Mouse (Mus musculus): ENCODE measurements around the gene Wwox.

The Wwox gene

DNA sequence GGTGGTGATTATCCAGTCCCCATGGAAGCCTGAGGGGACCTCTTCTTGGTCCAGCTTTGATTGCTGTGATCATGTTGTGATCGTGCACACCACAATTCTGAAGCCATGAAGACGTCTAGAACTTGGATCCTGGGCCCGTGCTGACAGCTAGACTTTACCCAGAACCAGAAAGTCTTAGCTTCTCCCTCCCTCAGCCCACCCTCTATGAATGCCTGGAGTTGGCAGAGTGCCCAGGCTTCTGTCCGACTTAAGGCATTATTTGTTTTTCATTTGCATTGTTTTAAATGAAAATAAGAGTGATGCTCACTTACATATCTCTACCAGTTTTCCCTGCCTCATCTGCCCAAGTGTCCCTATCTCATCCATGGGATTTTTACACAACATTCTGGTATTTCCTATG, 937.9 kb downstream of the Wwox start:
- no peak for DNase-seq (ENCODE audit: extremely low spot score, low read depth, low spot score)

GRCm38 (mm10) chr8:115380017-115380416, 940.6 kb downstream of the Wwox start:
- no peak for DNase-seq (ENCODE audit: extremely low spot score, low read depth, low spot score)

- no peak for DNase-seq (ENCODE audit: extremely low spot score, low read depth, low spot score)
These were observed 951.6 kb downstream of the Wwox start for GRCm38 (mm10) chr8:115390921-115391504.

- no peak for DNase-seq (ENCODE audit: extremely low spot score, low read depth, low spot score)
These were observed 956.4 kb downstream of the Wwox start for GRCm38 (mm10) chr8:115395840-115396239.

DNA sequence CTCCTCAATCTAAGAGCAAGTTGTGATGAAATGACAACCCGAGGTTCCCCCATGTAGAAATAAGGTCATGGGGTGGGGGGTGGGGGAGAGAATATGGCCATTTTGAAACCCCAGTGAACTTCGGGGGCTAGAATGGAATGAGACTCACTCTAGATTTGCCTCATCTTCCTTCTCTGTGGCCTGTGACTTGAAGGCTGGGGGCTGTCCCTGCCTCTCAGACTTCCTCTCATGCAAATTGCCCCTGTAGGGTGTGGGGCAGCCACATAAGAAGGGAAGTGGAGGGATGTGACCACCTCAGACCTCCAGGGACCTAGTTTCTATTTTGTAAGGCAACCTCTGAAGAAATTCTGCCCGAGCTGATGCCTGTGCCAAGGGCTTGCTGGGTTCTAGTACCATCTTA, 958.5 kb downstream of the Wwox start:
- DNase-seq (ENCODE audit: extremely low spot score, low read depth, low spot score), result no peak

- DNase-seq (ENCODE audit: extremely low spot score, low read depth, low spot score), result no peak
These were observed 960.7 kb downstream of the Wwox start for GRCm38 (mm10) chr8:115400013-115400720.

Measured in hindlimb bud, embryonic 11.5 days (tissue).